Mouse (Mus musculus) embryonic fibroblast, embryonic 13.5 days (primary cell): ENCODE measurements at regions not wholly inside any gene's neighbourhood (a gene's known extent, or its start where the extent isn't known, plus 50 kb on each side); places are given as distances from the start of the nearest gene placed in this dataset.
A peak's percentile ranks its signal among the peaks of the same experiment; 100 is the strongest.

ENCODE experiments used
- H3K27ac ChIP-seq: 2 replicates; pipeline ENCODE4 v1.5.1; 2012; ENCODE audit warnings: low read length, control low read depth, inconsistent platforms; ENCODE audit not compliant: insufficient read depth
- H3K4me1 ChIP-seq: 2 replicates; pipeline ENCODE4 v1.6.1; 2011; ENCODE audit warnings: low read length; ENCODE audit not compliant: control insufficient read depth, insufficient read depth
- H3K4me3 ChIP-seq: 2 replicates; pipeline ENCODE4 v1.5.1; 2011; ENCODE audit warnings: mild to moderate bottlenecking, control low read depth, low read length; ENCODE audit not compliant: insufficient read depth
- CTCF ChIP-seq: IDR thresholded peaks from 2 replicates; pipeline ENCODE4 v1.5.1; 2011; ENCODE audit warnings: mild to moderate bottlenecking, control low read depth, low read length, moderate library complexity, borderline replicate concordance; ENCODE audit not compliant: insufficient read depth
- POLR2A ChIP-seq: IDR thresholded peaks from 2 replicates; pipeline ENCODE4 v1.6.1; 2011; ENCODE audit warnings: low read depth, mild to moderate bottlenecking, control low read depth, low read length, moderate library complexity

DNA sequence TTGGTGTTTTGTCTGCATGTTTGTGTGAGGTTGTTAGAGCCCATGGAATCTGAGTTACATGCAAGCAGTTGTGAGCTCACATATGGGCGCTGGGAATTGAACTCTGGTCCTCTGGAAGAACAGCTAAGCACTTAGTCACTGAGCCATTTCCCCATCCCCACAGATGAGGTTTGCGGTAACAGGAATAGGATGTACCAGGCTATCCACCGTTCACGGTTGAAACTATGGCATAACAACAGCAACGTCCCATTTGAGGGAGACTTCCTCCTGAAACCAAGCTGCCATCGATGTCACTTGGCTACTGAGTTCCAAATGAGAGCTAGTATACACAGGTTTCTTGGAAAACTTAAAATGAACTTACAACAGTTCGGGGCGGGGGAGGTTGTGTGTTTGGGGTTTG is 1095.9 kb upstream of the 2610301B20Rik start:
- H3K4me3 ChIP-seq, result no peak overlapping the region
- no peaks in the 10 kb centered on the region; the same call in 1 of the 2 replicates for H3K4me1 ChIP-seq
- no peak overlapping the region for H3K27ac ChIP-seq
- no peak for TF ChIP-seq CTCF
- no peak for TF ChIP-seq POLR2A

DNA sequence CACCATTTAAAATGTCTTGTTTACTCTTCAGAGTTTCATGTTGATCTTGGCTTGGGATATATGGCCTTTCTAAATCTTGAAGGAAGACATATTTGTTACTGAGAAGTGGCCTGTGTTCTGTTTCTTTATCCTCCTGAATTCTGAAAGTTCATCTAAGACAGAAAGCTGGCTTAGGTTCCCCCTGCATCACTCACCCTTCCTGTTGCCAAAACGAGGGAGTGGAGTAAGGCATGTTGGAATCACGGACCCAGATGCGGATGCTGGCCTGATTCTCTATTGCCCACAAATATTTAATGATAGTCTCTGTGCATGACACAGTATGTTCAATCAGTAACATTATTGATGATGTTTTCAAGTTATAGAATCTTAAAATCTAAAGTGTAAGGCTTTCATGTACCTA is 1094.7 kb upstream of the 2610301B20Rik start:
- TF ChIP-seq POLR2A (no peak), CTCF (no peak)
- H3K4me1 ChIP-seq, result no peaks in the 10 kb centered on the region; the same call in 1 of the 2 replicates
- H3K4me3 ChIP-seq, result no peak overlapping the region
- no peak overlapping the region for H3K27ac ChIP-seq

DNA sequence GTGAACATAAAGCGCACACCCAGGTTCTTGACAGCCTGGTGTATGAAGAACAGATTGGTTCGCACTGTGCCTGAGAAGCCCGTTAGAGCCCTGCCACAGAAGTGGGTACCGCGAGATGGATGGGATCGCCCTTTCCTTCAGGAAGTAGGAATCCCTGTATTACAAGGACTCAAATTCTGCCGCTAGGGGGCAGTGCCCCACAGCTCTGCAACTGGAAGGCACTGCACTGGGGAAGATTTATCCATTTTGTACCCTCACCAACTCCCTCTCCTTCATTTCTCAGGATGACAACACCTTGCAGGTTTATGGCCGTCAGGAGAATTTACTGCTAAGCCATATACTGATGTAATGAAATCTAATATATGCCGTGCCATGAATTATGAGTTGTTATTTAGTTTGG is 1094.1 kb upstream of the 2610301B20Rik start:
- Histone ChIP-seq H3K4me3 (no peak overlapping the region), H3K27ac (no peak overlapping the region; the same call in 1 of the 2 replicates), H3K4me1 (no peaks in the 10 kb centered on the region; the same call in 1 of the 2 replicates)
- TF ChIP-seq CTCF (0 out of 2 replicates have a peak, but pooled peaks have one; percentile 6), POLR2A (no peak)

DNA sequence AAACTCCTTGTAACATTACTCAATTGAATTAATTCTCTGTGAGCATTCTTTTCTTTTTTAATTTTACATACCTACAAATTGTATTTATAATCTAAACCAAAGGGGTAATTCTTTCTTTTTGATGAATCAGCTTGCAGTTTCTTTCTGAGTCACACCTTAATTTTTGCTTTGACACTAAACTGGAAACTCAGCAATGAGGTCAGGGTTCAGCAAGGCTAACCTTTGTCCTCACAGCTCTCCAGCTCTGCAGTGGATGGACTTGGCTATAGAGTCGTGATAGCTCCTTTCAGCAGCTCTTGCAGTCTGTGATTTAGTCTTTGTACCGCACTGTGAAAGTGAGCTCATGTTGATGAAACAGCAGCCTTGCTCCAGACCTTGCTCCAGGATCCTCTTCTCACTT is 1093.0 kb upstream of the 2610301B20Rik start:
- Histone ChIP-seq H3K27ac (no peak overlapping the region), H3K4me1 (no peaks in the 10 kb centered on the region; the same call in 1 of the 2 replicates), H3K4me3 (no peak overlapping the region)
- TF ChIP-seq CTCF (no peak), POLR2A (no peak)

DNA sequence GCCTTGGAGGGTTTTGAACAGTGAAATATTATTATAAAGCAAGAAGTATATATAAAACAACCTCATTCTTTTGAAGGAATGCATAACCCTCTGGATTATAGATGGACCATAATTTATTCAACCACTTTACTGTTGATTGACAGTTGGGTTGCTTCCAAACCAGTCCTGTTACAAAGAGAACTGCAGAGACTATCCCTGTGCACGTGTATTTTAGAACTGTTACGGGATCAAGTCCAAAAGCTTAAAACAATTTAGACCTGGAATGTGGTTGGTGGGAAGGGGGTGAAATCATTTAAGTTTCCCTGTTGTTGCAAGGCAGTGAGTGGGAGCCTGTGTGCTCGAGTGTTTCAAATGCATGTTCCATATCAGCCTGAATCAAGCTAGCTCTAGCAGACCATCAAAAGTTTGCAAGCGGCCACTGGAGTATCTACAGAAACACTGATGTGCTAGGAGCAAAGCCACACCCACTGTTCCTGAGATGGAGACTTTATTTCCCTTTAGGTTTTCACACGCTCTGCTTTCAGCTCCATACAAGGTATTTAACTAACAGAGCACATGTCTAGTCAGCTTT is 1086.4 kb upstream of the 2610301B20Rik start:
- TF ChIP-seq POLR2A (no peak), CTCF (no peak)
- Histone ChIP-seq H3K27ac (peak overlapping the region; percentile 32; the same call in 1 of the 2 replicates), H3K4me1 (no peaks in the 10 kb centered on the region; the same call in none of the 2 replicates), H3K4me3 (no peak overlapping the region)

DNA sequence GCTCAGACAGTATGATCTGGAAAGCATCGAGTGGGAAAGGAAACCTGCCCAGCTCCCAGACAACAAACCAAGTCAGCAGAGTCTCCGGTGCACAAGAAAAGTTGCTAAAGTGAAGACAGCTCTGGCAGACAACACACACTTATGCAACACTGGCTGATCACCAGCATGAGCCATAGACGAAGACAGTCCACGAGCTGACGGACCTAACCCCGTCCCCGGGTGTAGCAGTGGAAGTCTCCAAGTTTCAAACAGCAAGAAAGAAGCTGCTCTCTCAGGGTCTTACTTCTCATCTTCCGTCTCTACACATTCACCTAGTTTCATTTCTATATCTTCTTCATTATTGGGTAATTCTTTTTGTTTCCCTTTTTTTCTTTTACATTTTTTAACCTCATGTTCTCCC is 1083.8 kb upstream of the 2610301B20Rik start:
- Histone ChIP-seq H3K27ac (no peak overlapping the region), H3K4me1 (no peaks in the 10 kb centered on the region; the same call in none of the 2 replicates)
- TF ChIP-seq CTCF (no peak), POLR2A (no peak)

More for the DNA sequence above, 1083.8 kb upstream of the 2610301B20Rik start:
- no peak overlapping the region for H3K4me3 ChIP-seq
